Mouse (Mus musculus) hindlimb bud, embryonic 11.5 days (tissue): ENCODE results near the gene Fbxo22.
"Not testable (repeated sequence)": the region's sequence is repeated elsewhere in the genome, so short reads cannot be mapped to it uniquely, and the experiment has no call there.

Source experiments
- DNase-seq: peaks from one replicate; pipeline ENCODE4 v3.0.0-alpha.2; 2012; ENCODE audit warnings: low read depth, low spot score; ENCODE audit errors: extremely low spot score

Fbxo22 gene

GRCm38 (mm10) chr9:55208790-55209481 is at the start of gene Fbxo22:
TSS of gene Fbxo22 (plus strand) at chr9:55208925.
- peak; percentile 41 for DNase-seq

- DNase-seq: no peak
Measured at GRCm38 (mm10) chr9:55170655-55171412, 37.9 kb upstream of the Fbxo22 start.

GRCm38 (mm10) chr9:55172195-55172685 is 36.5 kb upstream of the Fbxo22 start:
- DNase-seq: no peak

GRCm38 (mm10) chr9:55174235-55174634 is 34.5 kb upstream of the Fbxo22 start:
- no peak for DNase-seq

- DNase-seq: no peak
Measured at GRCm38 (mm10) chr9:55195876-55196275, 12.8 kb upstream of the Fbxo22 start.

GRCm38 (mm10) chr9:55198260-55198659 is 10.5 kb upstream of the Fbxo22 start:
- no peak for DNase-seq

- DNase-seq: no peak
Measured at GRCm38 (mm10) chr9:55199348-55199747, 9.4 kb upstream of the Fbxo22 start.

- DNase-seq: no peak
Measured at GRCm38 (mm10) chr9:55208458-55208789, 301 bp upstream of the Fbxo22 start.

GRCm38 (mm10) chr9:55211611-55212010 is 2.9 kb downstream of the Fbxo22 start:
- DNase-seq: no peak

- DNase-seq: no peak
Measured at GRCm38 (mm10) chr9:55213396-55213795, 4.7 kb downstream of the Fbxo22 start.

GRCm38 (mm10) chr9:55215056-55215455 is 6.3 kb downstream of the Fbxo22 start:
- DNase-seq: no peak

GRCm38 (mm10) chr9:55215648-55216047 is 6.9 kb downstream of the Fbxo22 start:
- no peak for DNase-seq

- no peak for DNase-seq
Measured at GRCm38 (mm10) chr9:55216078-55216477, 7.4 kb downstream of the Fbxo22 start.

- no peak for DNase-seq
Measured at GRCm38 (mm10) chr9:55217381-55217780, 8.7 kb downstream of the Fbxo22 start.

GRCm38 (mm10) chr9:55225165-55225737 is 16.5 kb downstream of the Fbxo22 start:
- no peak for DNase-seq

- no peak for DNase-seq
Measured at GRCm38 (mm10) chr9:55226251-55226650, 17.5 kb downstream of the Fbxo22 start.

GRCm38 (mm10) chr9:55228149-55228548 is 19.4 kb downstream of the Fbxo22 start:
- DNase-seq: no peak

GRCm38 (mm10) chr9:55229010-55229409 is 20.3 kb downstream of the Fbxo22 start:
- DNase-seq: no peak

- no peak for DNase-seq
Measured at GRCm38 (mm10) chr9:55231544-55231943, 22.8 kb downstream of the Fbxo22 start.

- DNase-seq: no peak
Measured at GRCm38 (mm10) chr9:55232110-55232509, 23.4 kb downstream of the Fbxo22 start.

GRCm38 (mm10) chr9:55232586-55232985 is 23.9 kb downstream of the Fbxo22 start:
- DNase-seq: no peak

GRCm38 (mm10) chr9:55233076-55233475 is 24.4 kb downstream of the Fbxo22 start:
- DNase-seq: not testable (repeated sequence)
